Mouse (Mus musculus) liver, embryonic 11.5 days (tissue): ENCODE measurements around the gene Gm8138. TPM values are rescaled to one million over a fixed set of nuclear protein-coding genes. Genes with fewer than 3 reads are reported as not detected.
"Not testable (repeated sequence)": the region's sequence is repeated elsewhere in the genome, so short reads cannot be mapped to it uniquely, and the experiment has no call there.

Source experiments
- ATAC-seq: fragments of 200-750 bp; cut with Nextera tagmentation; replicated peaks from 2 replicates; pipeline ENCODE4 v1.8.0; 2017; ENCODE audit warnings: moderate number of reproducible peaks, mild to moderate bottlenecking, moderate TSS enrichment, moderate library complexity; ENCODE audit not compliant: low FRiP score
- DNase-seq: peaks from one replicate; pipeline ENCODE4 v3.0.0-alpha.2; 2017; ENCODE audit warnings: low spot score
- H3K27ac ChIP-seq: fragments of 300-500 bp; sonication (generic); 2 replicates; pipeline ENCODE4 v1.5.1; 2014; ENCODE audit warnings: mild to moderate bottlenecking, low read depth, low read length, control low read depth
- H3K27me3 ChIP-seq: fragments of 300-500 bp; sonication (generic); replicated peaks from 2 replicates; pipeline ENCODE4 v1.6.1; 2014; ENCODE audit warnings: low read length, mixed read lengths; ENCODE audit not compliant: control insufficient read depth, insufficient read depth
- H3K36me3 ChIP-seq: fragments of 300-500 bp; sonication (generic); 2 replicates; pipeline ENCODE4 v1.6.1; 2014; ENCODE audit warnings: mild to moderate bottlenecking, low read length, moderate library complexity, mixed read lengths; ENCODE audit not compliant: control insufficient read depth, insufficient read depth
- H3K4me1 ChIP-seq: fragments of 300-500 bp; sonication (generic); replicated peaks from 2 replicates; pipeline ENCODE4 v1.6.1; 2014; ENCODE audit warnings: low read length, mixed read lengths; ENCODE audit not compliant: control insufficient read depth, insufficient read depth
- H3K4me2 ChIP-seq: fragments of 300-500 bp; sonication (generic); 2 replicates; pipeline ENCODE4 v1.6.1; 2014; ENCODE audit warnings: mild to moderate bottlenecking, control low read depth, moderate library complexity
- H3K4me3 ChIP-seq: fragments of 300-500 bp; sonication (generic); 2 replicates; pipeline ENCODE4 v1.5.1; 2014; ENCODE audit warnings: low read depth, low read length, control low read depth
- H3K9ac ChIP-seq: fragments of 300-500 bp; sonication (generic); 2 replicates; pipeline ENCODE4 v1.6.1; 2014; ENCODE audit warnings: low read depth, low read length, control low read depth
- H3K9me3 ChIP-seq: fragments of 300-500 bp; sonication (generic); 2 replicates; pipeline ENCODE4 v1.6.1; 2016; ENCODE audit warnings: low read length, inconsistent platforms, mixed read lengths; ENCODE audit not compliant: control insufficient read depth
- WGBS: fragments of 180-500 bp; shearing (Covaris S2); extraction: QIAGEN DNeasy Blood & Tissue Kit; methylation state at CpG from one replicate; pipeline ENCODE4 v1.1.7; 2014; 5-methylcytosine and 5-hydroxymethylcytosine counted together
- polyA plus RNA-seq: library from polyadenylated mRNA; unstranded; fragments of >200 nt; fragmentation: Nextera tagmentation; extraction: Ambion mirVana; gene quantifications from 2 replicates; pipeline ENCODE4 v1.2.1, GENCODE M21; 2014

The Gm8138 gene
- not detected in 2 replicates for polyA plus RNA-seq

- not testable (repeated sequence) for H3K9me3 ChIP-seq, H3K27ac ChIP-seq, H3K36me3 ChIP-seq, H3K27me3 ChIP-seq, H3K4me2 ChIP-seq, ATAC-seq, H3K4me3 ChIP-seq, H3K4me1 ChIP-seq, H3K9ac ChIP-seq, DNase-seq
- WGBS, result no CpG with 5 or more reads among the region's 3 CpGs
Measured at GRCm38 (mm10) chr14:43416250-43416649, at the start of gene Gm8138. Gene Gm8138 (minus strand): TSS chr14:43416350.

GRCm38 (mm10) chr14:43361713-43362112 is 54.4 kb downstream of the Gm8138 start:
- 73% methylated on average over 11 of the region's 11 CpGs for WGBS
- not testable (repeated sequence) for H3K4me1 ChIP-seq, H3K36me3 ChIP-seq, DNase-seq, H3K4me3 ChIP-seq, H3K27ac ChIP-seq, H3K27me3 ChIP-seq, ATAC-seq, H3K9me3 ChIP-seq, H3K9ac ChIP-seq, H3K4me2 ChIP-seq

Other genes with a start within 250 kb of the Gm8138 start
- not detected in 2 replicates for gene Gm7233, start 236.5 kb downstream of the Gm8138 start, polyA plus RNA-seq
- not detected in 2 replicates for gene Gm8122, start 181.0 kb downstream of the Gm8138 start, polyA plus RNA-seq
- gene Gm8126, start 157.7 kb downstream of the Gm8138 start, polyA plus RNA-seq, result not detected in 2 replicates
- gene Gm9732, start 141.3 kb downstream of the Gm8138 start, polyA plus RNA-seq, result not detected in 2 replicates
- gene Gm8127, start 122.5 kb downstream of the Gm8138 start, polyA plus RNA-seq, result not detected in 2 replicates
- not detected in 2 replicates for gene 1700001F09Rik, start 68.5 kb downstream of the Gm8138 start, polyA plus RNA-seq
- not detected in 2 replicates for gene Gm5799, start 127.2 kb upstream of the Gm8138 start, polyA plus RNA-seq
- not detected in 2 replicates for gene Gm17654, start 162.8 kb upstream of the Gm8138 start, polyA plus RNA-seq
- not detected in 2 replicates for gene Gm10375, start 191.7 kb upstream of the Gm8138 start, polyA plus RNA-seq